Mouse (Mus musculus): ENCODE data around the gene Meox1.

Gene Meox1

GRCm38 (mm10) chr11:101894204-101894603, at the start of gene Meox1:
Meox1 (minus strand) TSS chr11:101894374.
- DNase-seq = no peak

- DNase-seq = no peak
Measured at GRCm38 (mm10) chr11:101943055-101943454, 48.9 kb upstream of the Meox1 start.

DNA sequence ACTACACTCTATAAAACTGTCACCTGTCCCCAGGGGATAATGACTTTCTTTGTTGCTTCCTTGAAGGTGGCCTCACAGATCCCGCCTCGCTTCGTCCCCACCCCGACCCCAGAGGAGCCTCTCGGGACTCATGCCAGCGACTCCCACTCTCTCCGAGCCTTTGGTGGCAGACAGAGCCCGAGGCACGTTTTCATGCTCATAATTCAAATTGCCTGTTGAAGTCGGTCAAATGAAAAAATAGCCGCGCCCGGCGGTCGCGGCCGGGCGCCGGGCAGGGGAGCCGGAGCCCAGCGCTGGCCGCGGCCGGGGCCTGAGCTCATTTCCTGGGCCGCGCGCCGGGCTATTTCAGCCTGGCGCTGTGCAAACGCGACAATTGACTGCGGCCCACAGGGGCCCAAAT, 42.9 kb upstream of the Meox1 start:
- no peak for DNase-seq

DNA sequence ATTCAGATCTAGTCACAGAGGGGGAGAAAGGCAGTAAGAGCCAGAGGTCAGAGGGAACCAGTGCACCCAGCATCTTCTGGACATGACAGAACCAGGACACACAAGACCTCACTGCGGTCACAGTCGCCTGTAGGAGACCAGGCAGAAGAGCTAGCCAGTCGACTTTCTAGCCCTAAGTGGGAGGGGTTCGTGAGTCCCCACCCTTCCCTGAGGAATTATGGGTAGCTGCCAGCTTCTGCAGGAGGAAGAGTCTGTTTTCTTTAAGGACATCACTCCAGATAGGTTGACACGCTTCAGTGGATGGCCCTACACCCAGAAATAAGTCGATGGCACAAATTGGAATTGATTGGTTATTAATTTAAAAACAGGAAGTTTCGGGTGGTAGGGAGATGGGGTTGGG, 42.2 kb upstream of the Meox1 start:
- DNase-seq = no peak

DNA sequence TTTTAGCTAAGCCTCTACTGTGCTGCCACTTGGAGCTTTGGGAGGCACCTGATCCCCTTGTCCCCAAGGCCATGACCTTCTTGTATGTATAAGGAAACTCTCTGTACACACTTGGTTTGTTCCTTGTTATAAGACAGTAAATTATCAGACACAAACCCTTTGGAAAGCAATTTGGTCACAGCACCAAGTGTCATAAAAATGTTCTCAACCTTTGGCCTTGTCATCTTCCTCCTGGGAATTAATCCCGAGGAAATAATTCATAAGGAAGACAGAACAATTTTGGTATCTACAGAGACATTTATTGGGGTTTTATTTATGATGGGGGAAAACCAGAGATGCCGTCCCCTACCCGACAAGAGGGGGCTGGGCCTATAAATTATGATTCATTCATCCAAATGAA, 41.6 kb upstream of the Meox1 start:
- DNase-seq = no peak

GRCm38 (mm10) chr11:101931978-101932377, 37.8 kb upstream of the Meox1 start:
- DNase-seq = no peak

- no peak for DNase-seq
Measured at GRCm38 (mm10) chr11:101928030-101928762, 34.0 kb upstream of the Meox1 start.

DNA sequence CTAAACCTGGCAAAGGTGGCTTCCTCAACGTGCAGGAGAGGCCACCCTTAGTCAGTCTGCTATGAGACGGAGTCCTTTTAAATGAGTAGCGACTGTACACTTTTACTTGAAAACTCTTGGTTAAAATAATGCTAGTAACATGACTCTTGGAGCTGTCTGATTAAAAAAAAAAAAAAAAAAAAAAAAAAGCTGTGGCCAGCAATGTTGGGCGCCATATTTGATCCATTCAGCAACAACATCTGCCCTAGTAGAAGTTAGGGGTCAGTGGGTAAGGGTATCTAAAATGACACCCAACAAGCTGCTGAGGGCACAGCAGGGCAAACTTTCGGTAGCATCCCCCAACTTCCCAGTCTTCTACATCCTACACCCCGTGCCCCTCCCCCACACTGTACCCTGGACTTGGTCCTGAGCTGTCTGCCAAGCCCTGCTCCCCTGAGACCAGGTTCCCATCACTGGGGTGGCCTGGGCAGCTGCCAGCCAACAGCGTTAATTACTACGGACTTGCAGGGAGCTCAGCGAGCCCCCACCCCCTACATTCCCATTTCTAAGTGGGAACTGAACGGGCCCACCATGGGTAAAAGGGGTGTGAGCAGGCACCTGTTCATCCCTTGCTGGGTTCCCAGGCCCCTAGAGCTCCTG, 32.9 kb upstream of the Meox1 start:
- no peak for DNase-seq

- no peak for DNase-seq
Measured at GRCm38 (mm10) chr11:101925636-101926035, 31.5 kb upstream of the Meox1 start.

DNA sequence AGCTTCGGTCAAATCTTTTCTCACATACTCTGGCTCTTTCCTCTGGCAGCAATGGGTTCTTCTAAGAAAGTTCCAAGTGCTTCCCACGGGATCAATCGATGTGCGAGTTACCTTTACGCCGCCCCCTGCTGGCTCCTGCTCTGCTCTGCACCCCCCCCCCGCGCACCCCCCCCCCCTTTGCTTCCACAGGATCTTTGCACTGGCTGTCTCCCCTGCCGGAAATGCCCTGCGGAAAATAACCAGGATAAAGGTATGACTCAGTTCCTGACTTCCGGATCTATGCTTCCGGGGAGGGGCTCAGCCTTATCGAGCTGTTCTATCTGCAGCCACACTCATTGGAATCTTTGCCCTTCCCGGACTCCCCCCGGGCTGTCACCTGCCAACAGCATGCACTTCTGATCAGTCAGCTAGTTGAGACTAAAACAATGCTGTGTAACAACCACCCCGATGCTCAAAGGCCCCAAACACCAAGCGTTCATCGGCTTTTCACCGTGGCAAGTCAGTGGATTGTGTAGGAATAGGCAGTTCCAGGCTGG, 30.3 kb upstream of the Meox1 start:
- DNase-seq = no peak

DNA sequence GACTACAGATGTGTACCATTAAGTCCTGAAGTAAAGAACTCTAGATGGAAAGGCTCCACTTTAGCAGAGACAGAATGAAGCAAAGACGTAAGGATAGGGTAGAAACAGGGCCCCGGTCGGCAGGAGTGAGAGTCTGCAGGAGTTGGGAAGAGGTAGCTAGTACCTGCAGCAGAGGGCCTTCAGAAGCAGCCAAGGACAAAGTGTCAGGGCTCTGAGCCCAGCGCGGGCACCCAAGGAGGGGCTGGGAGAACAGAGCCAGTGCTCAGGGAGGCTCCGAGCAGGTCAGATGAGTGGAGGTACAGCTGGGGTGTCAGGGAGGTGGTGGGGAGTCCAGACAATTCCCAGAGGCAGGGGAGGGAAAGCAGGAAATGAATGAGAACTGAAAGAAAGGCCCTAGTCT, 29.8 kb upstream of the Meox1 start:
- DNase-seq = no peak

DNA sequence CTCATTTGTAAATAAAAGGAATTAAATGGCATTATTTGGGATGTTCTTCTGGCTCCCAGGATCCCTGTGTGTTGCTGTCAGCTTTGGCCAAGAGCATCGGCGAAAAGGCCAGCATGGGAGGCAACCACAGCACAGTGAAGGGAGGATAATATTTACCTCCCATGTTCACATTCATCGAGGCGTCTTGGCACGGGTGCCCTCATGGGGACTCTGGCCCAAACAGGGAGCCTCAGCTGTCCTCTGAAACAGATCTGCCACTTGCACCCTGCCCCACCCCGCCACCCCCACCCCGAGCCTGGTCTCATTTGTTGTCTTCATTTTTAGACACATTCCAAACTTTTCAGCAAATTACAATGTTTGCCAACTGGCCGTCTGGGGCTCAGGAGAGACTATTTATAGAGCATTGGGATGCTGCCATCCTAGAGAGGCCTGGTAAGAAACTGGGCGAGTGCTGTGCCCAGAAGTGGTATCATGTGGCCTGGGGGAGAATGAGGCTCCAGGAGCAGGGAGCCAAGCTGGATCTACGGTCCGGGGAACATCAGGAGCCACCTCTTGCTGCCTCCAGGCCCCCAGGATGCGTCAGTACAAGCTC, 27.3 kb upstream of the Meox1 start:
- no peak for DNase-seq

GRCm38 (mm10) chr11:101919660-101920059, 25.5 kb upstream of the Meox1 start:
- peak; percentile 79 for DNase-seq

DNA sequence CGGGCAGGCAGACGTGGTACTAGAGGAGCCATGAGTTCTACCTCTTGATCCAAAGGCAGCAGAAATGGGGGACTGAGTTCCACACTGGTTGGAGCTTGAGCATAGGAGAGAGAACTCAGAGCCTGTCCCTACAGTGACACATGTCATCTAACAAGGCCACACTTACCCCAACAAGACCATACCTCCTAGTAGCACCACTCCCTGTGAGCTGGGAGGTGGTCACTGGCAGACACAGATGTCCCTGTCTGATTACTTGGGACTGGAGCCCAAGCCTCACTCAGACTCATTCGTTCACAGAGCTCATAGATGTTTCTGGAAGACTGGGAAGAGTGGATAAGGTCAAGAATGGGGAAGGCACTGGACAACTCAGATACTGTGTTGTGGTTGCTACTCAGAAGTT, 24.4 kb upstream of the Meox1 start:
- DNase-seq = no peak

GRCm38 (mm10) chr11:101916772-101917171, 22.6 kb upstream of the Meox1 start:
- no peak for DNase-seq

DNA sequence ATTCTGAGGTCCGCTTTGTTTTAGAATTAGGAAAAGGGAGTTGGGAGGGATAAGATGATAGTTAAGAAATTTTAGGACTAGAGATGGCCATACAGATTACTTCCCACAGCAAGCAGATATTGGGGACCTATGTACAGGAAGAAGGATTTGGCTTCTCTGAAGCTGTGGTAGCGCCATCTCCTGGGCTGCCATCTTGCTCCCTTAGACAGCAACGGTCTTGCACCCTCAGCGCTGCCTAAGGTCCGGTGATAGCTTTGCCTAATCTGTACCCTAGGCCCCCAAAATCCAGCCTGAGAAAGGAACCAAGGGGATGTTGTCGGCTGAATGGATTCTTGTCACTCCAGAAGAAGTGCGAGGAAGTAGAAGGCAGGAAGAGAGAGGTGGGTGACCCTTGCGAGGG, 19.4 kb upstream of the Meox1 start:
- no peak for DNase-seq

DNA sequence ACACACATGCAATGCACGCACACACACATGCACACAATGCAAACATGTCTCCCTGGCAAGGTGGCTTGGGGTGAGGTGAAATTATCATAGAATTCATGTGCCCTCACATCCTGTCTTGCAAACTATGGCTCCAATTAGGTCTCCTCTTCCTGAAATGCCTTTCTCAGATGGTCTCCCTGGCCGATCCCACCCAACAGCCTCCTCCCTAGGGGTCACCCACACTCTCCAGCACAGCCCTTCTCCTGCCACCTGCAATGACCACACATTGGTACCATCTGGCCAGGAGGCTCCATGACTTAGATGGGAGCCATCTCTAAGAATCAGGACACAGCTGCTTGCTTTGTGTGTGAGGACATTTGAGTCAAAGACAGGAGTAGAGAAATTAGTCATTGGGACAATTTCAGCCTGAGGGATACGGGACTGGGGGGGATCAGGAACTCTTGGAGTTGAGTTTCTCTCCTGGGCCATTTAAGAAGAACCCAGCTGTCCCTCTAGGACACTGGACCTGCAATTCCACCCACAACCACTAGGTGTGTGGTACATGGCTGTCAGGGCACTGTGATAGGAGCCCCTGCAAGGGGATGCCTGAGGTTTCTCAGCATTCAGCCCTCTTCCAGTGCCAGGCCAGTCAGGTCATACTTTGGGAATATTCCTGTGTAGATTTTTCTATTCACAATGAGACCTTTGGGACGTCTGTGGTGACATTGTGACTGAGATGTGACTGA, 17.8 kb upstream of the Meox1 start:
- DNase-seq = no peak

DNA sequence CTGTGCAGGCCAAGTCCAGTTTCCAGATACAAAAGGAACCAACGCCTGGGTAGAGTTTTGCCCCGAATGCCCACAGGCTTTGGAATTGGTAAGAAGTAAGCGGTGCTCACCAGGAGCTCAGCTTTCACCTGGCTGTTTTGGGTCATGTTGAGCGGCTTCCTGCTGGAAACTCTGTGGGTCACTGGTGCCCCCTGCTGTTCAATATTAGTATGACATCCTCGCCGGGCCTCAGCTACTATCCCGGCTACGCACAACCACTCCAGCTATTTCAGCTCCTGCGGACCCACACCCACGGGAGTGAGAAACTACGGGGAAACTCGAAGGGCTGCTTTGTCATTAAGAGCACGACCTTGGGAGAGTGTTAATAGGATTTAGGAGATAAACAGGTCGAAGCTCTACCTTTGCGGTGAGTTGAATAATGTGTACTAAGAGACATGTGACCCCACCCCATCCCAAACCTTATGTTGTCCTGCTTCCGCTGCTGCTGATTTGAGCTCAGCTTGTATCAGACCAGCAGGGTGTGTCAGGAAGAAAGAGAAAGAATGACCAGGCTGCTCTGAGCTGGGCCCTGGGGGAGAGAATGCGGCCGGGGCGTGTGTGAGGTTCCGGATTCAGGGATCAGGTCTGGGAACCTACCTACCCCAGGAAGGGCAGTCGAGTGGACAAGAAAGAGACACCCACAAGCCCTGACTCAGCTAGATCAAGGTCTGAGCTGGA, 16.2 kb upstream of the Meox1 start:
- DNase-seq = peak; percentile 77

DNA sequence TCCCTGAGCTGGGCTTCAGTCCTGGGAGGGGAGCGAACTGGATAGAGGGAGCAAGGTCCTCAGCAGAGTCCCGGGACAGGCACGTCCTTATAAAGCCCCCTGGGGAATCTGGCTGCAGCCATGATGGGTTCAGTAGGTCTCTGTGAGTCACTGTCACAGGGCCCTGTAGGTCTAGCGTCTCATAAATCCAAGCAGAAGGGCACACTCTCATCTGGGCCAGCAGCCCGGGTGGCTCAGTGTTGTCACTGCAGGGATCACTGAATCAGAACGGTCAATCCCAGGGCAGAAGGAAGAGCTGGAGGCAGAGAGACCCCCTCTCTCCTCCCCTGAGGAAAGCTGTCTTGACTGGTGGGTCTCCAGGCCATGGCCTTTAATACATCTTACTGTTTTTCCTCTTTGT, 14.6 kb upstream of the Meox1 start:
- no peak for DNase-seq

- peak; percentile 60 for DNase-seq
Measured at GRCm38 (mm10) chr11:101905115-101905514, 10.9 kb upstream of the Meox1 start.

DNA sequence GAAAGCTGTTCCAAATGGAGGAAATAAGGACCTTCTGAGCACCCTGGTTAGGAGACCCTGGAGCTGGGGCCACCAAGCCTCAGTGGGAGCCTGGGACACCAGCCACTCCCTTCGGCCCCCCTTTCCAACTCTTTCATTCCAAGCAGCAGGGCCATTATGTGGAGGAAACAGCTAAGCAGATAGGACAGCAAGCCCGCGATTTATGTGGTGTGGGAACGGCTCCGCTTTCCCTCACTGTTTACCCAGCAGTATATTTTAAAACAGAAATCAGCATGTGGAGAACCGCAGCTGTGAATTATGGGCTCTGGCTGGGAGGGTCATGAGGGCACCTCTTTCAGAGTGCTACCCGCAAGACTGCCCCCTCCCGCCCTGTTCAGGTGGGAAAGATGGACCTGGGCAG, 7.1 kb upstream of the Meox1 start:
- no peak for DNase-seq

DNA sequence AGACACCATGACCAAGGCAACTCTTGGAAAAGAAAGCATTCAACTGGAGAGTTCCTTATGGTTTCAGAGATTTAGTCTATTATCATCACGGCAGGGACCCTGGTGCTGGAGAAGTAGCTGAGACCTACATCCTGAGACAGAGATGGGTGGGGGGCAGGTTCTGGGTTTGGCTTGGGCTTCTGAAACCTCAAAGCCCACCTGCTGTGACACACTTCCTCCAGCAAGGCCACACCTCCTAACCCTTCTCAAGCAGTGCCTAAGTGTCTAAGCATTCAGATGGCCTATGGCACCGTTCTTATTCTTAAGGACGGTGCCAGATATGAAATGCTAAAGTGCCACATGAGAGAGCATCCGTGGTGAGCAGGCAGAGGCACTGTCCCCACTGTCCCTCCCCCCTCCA, 4.2 kb upstream of the Meox1 start:
- no peak for DNase-seq
